Mouse (Mus musculus) stomach, embryonic 15.5 days (tissue): ENCODE data around the gene Gm14569. TPM values are rescaled to one million over a fixed set of nuclear protein-coding genes. Genes with fewer than 3 reads are reported as not detected.

Source experiments
- ATAC-seq: fragments of 200-750 bp; cut with Nextera tagmentation; 2 replicates; pipeline ENCODE4 v1.8.0; 2017; ENCODE audit warnings: low read depth, moderate number of reproducible peaks, moderate TSS enrichment; ENCODE audit not compliant: insufficient read depth, low FRiP score
- H3K27ac ChIP-seq: fragments of 300-500 bp; sonication (generic); 2 replicates; pipeline ENCODE4 v1.5.1; 2015; ENCODE audit warnings: mild to moderate bottlenecking, inconsistent platforms
- H3K27me3 ChIP-seq: fragments of 300-500 bp; sonication (generic); replicated peaks from 2 replicates; pipeline ENCODE4 v1.6.1; 2015; ENCODE audit warnings: inconsistent platforms
- H3K36me3 ChIP-seq: fragments of 300-500 bp; sonication (generic); 2 replicates; pipeline ENCODE4 v1.6.1; 2015; ENCODE audit warnings: inconsistent platforms
- H3K4me1 ChIP-seq: fragments of 300-500 bp; sonication (generic); 2 replicates; pipeline ENCODE4 v1.6.1; 2015; ENCODE audit warnings: inconsistent platforms
- H3K4me2 ChIP-seq: fragments of 300-500 bp; sonication (generic); 2 replicates; pipeline ENCODE4 v1.6.1; 2015; ENCODE audit warnings: mild to moderate bottlenecking, inconsistent platforms
- H3K4me3 ChIP-seq: fragments of 300-500 bp; sonication (generic); replicated peaks from 2 replicates; pipeline ENCODE4 v1.5.1; 2015; ENCODE audit warnings: inconsistent platforms
- H3K9ac ChIP-seq: fragments of 300-500 bp; sonication (generic); 2 replicates; pipeline ENCODE4 v1.6.1; 2015; ENCODE audit warnings: inconsistent platforms
- H3K9me3 ChIP-seq: fragments of 300-500 bp; sonication (generic); 2 replicates; pipeline ENCODE4 v1.6.1; 2016; ENCODE audit warnings: inconsistent platforms
- WGBS: fragments of 180-500 bp; shearing (Covaris S2); methylation state at CpG from one replicate; pipeline ENCODE4 v1.1.7; 2015; 5-methylcytosine and 5-hydroxymethylcytosine counted together
- polyA plus RNA-seq: library from polyadenylated mRNA; unstranded; fragments of >200 nt; fragmentation: Nextera tagmentation; extraction: Ambion mirVana; gene quantifications from 2 replicates; pipeline ENCODE4 v1.2.1, GENCODE M21; 2015

Gene Gm14569
- polyA plus RNA-seq: not detected in 2 replicates

- Histone ChIP-seq H3K4me1 (no peaks in the 10 kb centered on the region), H3K4me2 (no peak within 1 kb of the TSS), H3K9ac (no peak within 1 kb of the TSS), H3K9me3 (no peaks in the 10 kb centered on the region), H3K36me3 (no peaks in the 10 kb centered on the region), H3K27ac (no peak within 1 kb of the TSS), H3K27me3 (no peaks in the 10 kb centered on the region), H3K4me3 (no peak within 1 kb of the TSS)
- ATAC-seq: no peak
- WGBS: 90% methylated on average over 4 of the region's 4 CpGs
Observed at GRCm38 (mm10) chrX:36491730-36492129, at the start of gene Gm14569. Gene Gm14569 (minus strand): TSS chrX:36491830.

GRCm38 (mm10) chrX:36534514-36534913, 42.9 kb upstream of the Gm14569 start:
- ATAC-seq: no peak
- Histone ChIP-seq H3K4me1 (no peaks in the 10 kb centered on the region), H3K36me3 (no peaks in the 10 kb centered on the region), H3K9ac (no peak overlapping the region), H3K9me3 (no peaks in the 10 kb centered on the region), H3K27me3 (no peaks in the 10 kb centered on the region), H3K27ac (no peak overlapping the region), H3K4me2 (no peak overlapping the region), H3K4me3 (no peak overlapping the region)
- 15% methylated on average over 4 of the region's 4 CpGs for WGBS

GRCm38 (mm10) chrX:36533744-36534143, 42.1 kb upstream of the Gm14569 start:
- Histone ChIP-seq H3K9me3 (no peaks in the 10 kb centered on the region), H3K4me1 (no peaks in the 10 kb centered on the region), H3K27ac (no peak overlapping the region), H3K27me3 (no peaks in the 10 kb centered on the region), H3K36me3 (no peaks in the 10 kb centered on the region), H3K9ac (no peak overlapping the region), H3K4me3 (no peak overlapping the region), H3K4me2 (no peak overlapping the region)
- WGBS: 69% methylated on average over 4 of the region's 4 CpGs
- no peak for ATAC-seq

GRCm38 (mm10) chrX:36530251-36530650, 38.6 kb upstream of the Gm14569 start:
- Histone ChIP-seq H3K27me3 (no peaks in the 10 kb centered on the region), H3K4me2 (no peak overlapping the region), H3K4me1 (no peaks in the 10 kb centered on the region), H3K4me3 (no peak overlapping the region), H3K9ac (no peak overlapping the region), H3K27ac (no peak overlapping the region), H3K9me3 (no peaks in the 10 kb centered on the region), H3K36me3 (no peaks in the 10 kb centered on the region)
- ATAC-seq: no peak
- 73% methylated on average over 5 of the region's 5 CpGs for WGBS

- no peaks in the 10 kb centered on the region for H3K9me3 ChIP-seq
- H3K4me3 ChIP-seq: no peak overlapping the region
- ATAC-seq: no peak
- H3K36me3 ChIP-seq: no peaks in the 10 kb centered on the region
- H3K27ac ChIP-seq: no peak overlapping the region
- H3K4me1 ChIP-seq: no peaks in the 10 kb centered on the region
- H3K27me3 ChIP-seq: no peaks in the 10 kb centered on the region
- no peak overlapping the region for H3K9ac ChIP-seq
- no peak overlapping the region for H3K4me2 ChIP-seq
- 59% methylated on average over 5 of the region's 5 CpGs for WGBS
Observed at GRCm38 (mm10) chrX:36523729-36524128, 32.1 kb upstream of the Gm14569 start.

- Histone ChIP-seq H3K9ac (no peak overlapping the region), H3K27ac (no peak overlapping the region), H3K4me1 (no peaks in the 10 kb centered on the region), H3K4me3 (no peak overlapping the region), H3K36me3 (no peaks in the 10 kb centered on the region), H3K9me3 (no peaks in the 10 kb centered on the region), H3K4me2 (no peak overlapping the region), H3K27me3 (no peaks in the 10 kb centered on the region)
- no peak for ATAC-seq
- 50% methylated on average over 8 of the region's 8 CpGs for whole genome bisulfite sequencing
Observed at GRCm38 (mm10) chrX:36513726-36514125, 22.1 kb upstream of the Gm14569 start.

- H3K27ac ChIP-seq: no peak overlapping the region
- H3K27me3 ChIP-seq: no peaks in the 10 kb centered on the region
- H3K4me2 ChIP-seq: no peak overlapping the region
- H3K4me3 ChIP-seq: no peak overlapping the region
- no peak for ATAC-seq
- H3K36me3 ChIP-seq: no peaks in the 10 kb centered on the region
- H3K9me3 ChIP-seq: no peaks in the 10 kb centered on the region
- 64% methylated on average over 9 of the region's 9 CpGs for WGBS
- no peaks in the 10 kb centered on the region for H3K4me1 ChIP-seq
- no peak overlapping the region for H3K9ac ChIP-seq
Observed at GRCm38 (mm10) chrX:36513231-36513630, 21.6 kb upstream of the Gm14569 start.

- Histone ChIP-seq H3K36me3 (no peaks in the 10 kb centered on the region), H3K27me3 (no peaks in the 10 kb centered on the region), H3K4me2 (no peak overlapping the region), H3K9me3 (no peaks in the 10 kb centered on the region), H3K9ac (no peak overlapping the region), H3K4me1 (no peaks in the 10 kb centered on the region), H3K4me3 (no peak overlapping the region), H3K27ac (no peak overlapping the region)
- 45% methylated on average over 6 of the region's 6 CpGs for WGBS
- no peak for ATAC-seq
Observed at GRCm38 (mm10) chrX:36506863-36507262, 15.2 kb upstream of the Gm14569 start.

GRCm38 (mm10) chrX:36489506-36489905, 2.1 kb downstream of the Gm14569 start:
- H3K9ac ChIP-seq: no peak overlapping the region
- no peaks in the 10 kb centered on the region for H3K27me3 ChIP-seq
- no peaks in the 10 kb centered on the region for H3K36me3 ChIP-seq
- 21% methylated on average over 3 of the region's 3 CpGs for WGBS
- H3K9me3 ChIP-seq: no peaks in the 10 kb centered on the region
- no peak overlapping the region for H3K4me2 ChIP-seq
- H3K4me1 ChIP-seq: no peaks in the 10 kb centered on the region
- ATAC-seq: no peak
- no peak overlapping the region for H3K4me3 ChIP-seq
- H3K27ac ChIP-seq: no peak overlapping the region

GRCm38 (mm10) chrX:36487996-36488395, 3.6 kb downstream of the Gm14569 start:
- H3K27ac ChIP-seq: no peak overlapping the region
- no peaks in the 10 kb centered on the region for H3K27me3 ChIP-seq
- H3K9ac ChIP-seq: no peak overlapping the region
- H3K36me3 ChIP-seq: no peaks in the 10 kb centered on the region
- no peak for ATAC-seq
- H3K9me3 ChIP-seq: no peaks in the 10 kb centered on the region
- H3K4me2 ChIP-seq: no peak overlapping the region
- WGBS: 46% methylated on average over 7 of the region's 7 CpGs
- no peak overlapping the region for H3K4me3 ChIP-seq
- no peaks in the 10 kb centered on the region for H3K4me1 ChIP-seq

- 86% methylated on average over 3 of the region's 3 CpGs for WGBS
- H3K4me1 ChIP-seq: no peaks in the 10 kb centered on the region
- H3K27ac ChIP-seq: no peak overlapping the region
Observed at GRCm38 (mm10) chrX:36474873-36475272, 16.8 kb downstream of the Gm14569 start.

GRCm38 (mm10) chrX:36474103-36474751, 17.4 kb downstream of the Gm14569 start:
- H3K9ac ChIP-seq: no peak overlapping the region
- WGBS: 57% methylated on average over 6 of the region's 6 CpGs
- H3K27me3 ChIP-seq: no peaks in the 10 kb centered on the region
- no peaks in the 10 kb centered on the region for H3K9me3 ChIP-seq
- no peak overlapping the region for H3K27ac ChIP-seq
- no peak overlapping the region for H3K4me3 ChIP-seq
- no peak overlapping the region for H3K4me2 ChIP-seq
- no peak for ATAC-seq
- H3K4me1 ChIP-seq: no peaks in the 10 kb centered on the region
- H3K36me3 ChIP-seq: no peaks in the 10 kb centered on the region

More at GRCm38 (mm10) chrX:36474873-36475272, 16.8 kb downstream of the Gm14569 start:
- H3K4me2 ChIP-seq: no peak overlapping the region
- H3K27me3 ChIP-seq: no peaks in the 10 kb centered on the region
- H3K36me3 ChIP-seq: no peaks in the 10 kb centered on the region
- H3K4me3 ChIP-seq: no peak overlapping the region
- H3K9me3 ChIP-seq: no peaks in the 10 kb centered on the region
- H3K9ac ChIP-seq: no peak overlapping the region
- no peak for ATAC-seq

- WGBS: 40% methylated on average over 1 of the region's 1 CpGs
- no peaks in the 10 kb centered on the region for H3K27me3 ChIP-seq
- ATAC-seq: no peak
- H3K36me3 ChIP-seq: no peaks in the 10 kb centered on the region
- H3K27ac ChIP-seq: no peak overlapping the region
- H3K9ac ChIP-seq: no peak overlapping the region
- no peaks in the 10 kb centered on the region for H3K4me1 ChIP-seq
- H3K4me3 ChIP-seq: no peak overlapping the region
- H3K9me3 ChIP-seq: no peaks in the 10 kb centered on the region
- H3K4me2 ChIP-seq: no peak overlapping the region
Observed at GRCm38 (mm10) chrX:36456031-36456430, 35.6 kb downstream of the Gm14569 start.
